Mouse (Mus musculus) kidney, embryonic 14.5 days (tissue): ENCODE measurements around the gene Fcna. TPM values are rescaled to one million over a fixed set of nuclear protein-coding genes. Genes with fewer than 3 reads are reported as not detected.

Experiments
- ATAC-seq: fragments of 200-750 bp; cut with Nextera tagmentation; 2 replicates; pipeline ENCODE4 v1.8.0; 2017; ENCODE audit warnings: moderate number of reproducible peaks, mild to moderate bottlenecking, moderate TSS enrichment, moderate library complexity; ENCODE audit not compliant: low FRiP score, low TSS enrichment
- H3K27ac ChIP-seq: fragments of 300-500 bp; sonication (generic); 2 replicates; pipeline ENCODE4 v1.5.1; 2014; ENCODE audit warnings: low read depth, mild to moderate bottlenecking, low read length, moderate library complexity, mixed read lengths
- H3K27me3 ChIP-seq: fragments of 300-500 bp; sonication (generic); 2 replicates; pipeline ENCODE4 v1.6.1; 2014; ENCODE audit warnings: mild to moderate bottlenecking, low read length; ENCODE audit not compliant: control insufficient read depth, insufficient read depth
- H3K36me3 ChIP-seq: fragments of 300-500 bp; sonication (generic); 2 replicates; pipeline ENCODE4 v1.6.1; 2014; ENCODE audit warnings: low read length, mixed read lengths; ENCODE audit not compliant: control insufficient read depth, insufficient read depth
- H3K4me1 ChIP-seq: fragments of 300-500 bp; sonication (generic); 2 replicates; pipeline ENCODE4 v1.6.1; 2014; ENCODE audit warnings: low read length, mixed read lengths; ENCODE audit not compliant: control insufficient read depth, insufficient read depth
- H3K4me2 ChIP-seq: fragments of 300-500 bp; sonication (generic); replicated peaks from 2 replicates; pipeline ENCODE4 v1.6.1; 2014; ENCODE audit warnings: low read depth, mild to moderate bottlenecking, low read length
- H3K4me3 ChIP-seq: fragments of 300-500 bp; sonication (generic); 2 replicates; pipeline ENCODE4 v1.5.1; 2014; ENCODE audit warnings: mild to moderate bottlenecking, low read length
- H3K9ac ChIP-seq: fragments of 300-500 bp; sonication (generic); 2 replicates; pipeline ENCODE4 v1.6.1; 2014; ENCODE audit warnings: low read depth, mild to moderate bottlenecking, low read length, moderate library complexity
- H3K9me3 ChIP-seq: fragments of 300-500 bp; sonication (generic); 2 replicates; pipeline ENCODE4 v1.6.1; 2016; ENCODE audit warnings: low read length; ENCODE audit not compliant: control insufficient read depth
- WGBS: fragments of 180-500 bp; shearing (Covaris S2); extraction: QIAGEN DNeasy Blood & Tissue Kit; methylation state at CpG from one replicate; pipeline ENCODE4 v1.1.7; 2014; 5-methylcytosine and 5-hydroxymethylcytosine counted together
- polyA plus RNA-seq: library from polyadenylated mRNA; unstranded; fragments of >200 nt; fragmentation: Nextera tagmentation; extraction: Ambion mirVana; gene quantifications from 2 replicates; pipeline ENCODE4 v1.2.1, GENCODE M21; 2014

Fcna gene
- polyA plus RNA-seq, 1 experiment from 2014 or later = 1.9 TPM

- ATAC-seq = no peak
Observed at GRCm38 (mm10) chr2:25620852-25621228, 7.0 kb downstream of the Fcna start.

GRCm38 (mm10) chr2:25620386-25620785 is 7.4 kb downstream of the Fcna start:
- H3K27ac ChIP-seq = no peak overlapping the region
- no peak overlapping the region for H3K4me3 ChIP-seq
- peaks cover 22% of the 10 kb centered on the region for H3K27me3 ChIP-seq
- WGBS = 71% methylated on average over 6 of the region's 6 CpGs
- H3K36me3 ChIP-seq = no peaks in the 10 kb centered on the region
- no peak for ATAC-seq
- H3K9ac ChIP-seq = no peak overlapping the region
- peaks cover 12% of the 10 kb centered on the region for H3K4me1 ChIP-seq
- no peaks in the 10 kb centered on the region for H3K9me3 ChIP-seq
- no peak overlapping the region for H3K4me2 ChIP-seq

More at GRCm38 (mm10) chr2:25620852-25621228, 7.0 kb downstream of the Fcna start:
- H3K27me3 ChIP-seq = peaks cover 18% of the 10 kb centered on the region
- H3K27ac ChIP-seq = no peak overlapping the region
- H3K36me3 ChIP-seq = no peaks in the 10 kb centered on the region
- WGBS = 84% methylated on average over 4 of the region's 4 CpGs
- peak overlapping the region; percentile 84 for H3K4me2 ChIP-seq
- no peak overlapping the region for H3K4me3 ChIP-seq
- peaks cover 12% of the 10 kb centered on the region for H3K4me1 ChIP-seq
- no peaks in the 10 kb centered on the region for H3K9me3 ChIP-seq
- peak overlapping the region; percentile 12; the same call in 1 of the 2 replicates for H3K9ac ChIP-seq

GRCm38 (mm10) chr2:25617578-25617977 is 10.3 kb downstream of the Fcna start, which contains the start of gene Ccdc183:
Ccdc183 (minus strand) TSS chr2:25617678.
- no peak within 1 kb of the TSS for H3K27ac ChIP-seq
- H3K36me3 ChIP-seq = no peaks in the 10 kb centered on the region
- WGBS = 87% methylated on average over 3 of the region's 3 CpGs
- H3K4me1 ChIP-seq = peaks cover 12% of the 10 kb centered on the region
- no peak within 1 kb of the TSS for H3K4me3 ChIP-seq
- H3K9ac ChIP-seq = no peak within 1 kb of the TSS
- ATAC-seq = no peak
- peaks cover 28% of the 10 kb centered on the region for H3K27me3 ChIP-seq
- 0 out of 2 replicates have a peak within 1 kb of the TSS, but pooled peaks have one; percentile 41 for H3K4me2 ChIP-seq
- no peaks in the 10 kb centered on the region for H3K9me3 ChIP-seq

GRCm38 (mm10) chr2:25616398-25616797 is 11.4 kb downstream of the Fcna start:
- 18% methylated on average over 22 of the region's 22 CpGs for WGBS
- H3K4me3 ChIP-seq = peak overlapping the region; percentile 8
- peaks cover 12% of the 10 kb centered on the region for H3K4me1 ChIP-seq
- no peak overlapping the region; the same call in 1 of the 2 replicates for H3K9ac ChIP-seq
- peaks cover 28% of the 10 kb centered on the region for H3K27me3 ChIP-seq
- H3K27ac ChIP-seq = no peak overlapping the region
- no peaks in the 10 kb centered on the region for H3K9me3 ChIP-seq
- peak overlapping the region; percentile 41 for H3K4me2 ChIP-seq
- no peaks in the 10 kb centered on the region for H3K36me3 ChIP-seq
- peak; percentile 44; the same call in 1 of the 2 replicates for ATAC-seq

- Histone ChIP-seq H3K4me1 (peaks cover 13% of the 10 kb centered on the region), H3K4me2 (peak overlapping the region; percentile 74), H3K9me3 (no peaks in the 10 kb centered on the region), H3K36me3 (no peaks in the 10 kb centered on the region; the same call in 1 of the 2 replicates), H3K9ac (peak overlapping the region; percentile 99; the same call in 1 of the 2 replicates), H3K27me3 (no peaks in the 10 kb centered on the region), H3K27ac (no peak overlapping the region; the same call in 1 of the 2 replicates), H3K4me3 (peak overlapping the region; percentile 88)
- whole genome bisulfite sequencing = 72% methylated on average over 10 of the region's 10 CpGs
- ATAC-seq = peak; percentile 21
Observed at GRCm38 (mm10) chr2:25608671-25609070, 19.2 kb downstream of the Fcna start.

GRCm38 (mm10) chr2:25607761-25608622 is 19.8 kb downstream of the Fcna start, which contains the start of gene Rabl6:
Rabl6 (minus strand) TSS chr2:25608521.
- ATAC-seq = peak; percentile 91
- peak within 1 kb of the TSS; percentile 74 for H3K4me2 ChIP-seq
- H3K4me1 ChIP-seq = peaks cover 13% of the 10 kb centered on the region
- peak within 1 kb of the TSS; percentile 88 for H3K4me3 ChIP-seq
- peak within 1 kb of the TSS; percentile 95 for H3K27ac ChIP-seq
- WGBS = under 1% methylated on average over 72 of the region's 80 CpGs
- H3K9ac ChIP-seq = peak within 1 kb of the TSS; percentile 99
- H3K27me3 ChIP-seq = no peaks in the 10 kb centered on the region
- H3K9me3 ChIP-seq = no peaks in the 10 kb centered on the region
- H3K36me3 ChIP-seq = peaks cover 2% of the 10 kb centered on the region; the same call in 1 of the 2 replicates

GRCm38 (mm10) chr2:25602526-25602925 is 25.3 kb downstream of the Fcna start:
- Histone ChIP-seq H3K36me3 (peaks cover 56% of the 10 kb centered on the region), H3K4me2 (no peak overlapping the region), H3K27ac (no peak overlapping the region), H3K9ac (no peak overlapping the region), H3K9me3 (no peaks in the 10 kb centered on the region), H3K27me3 (no peaks in the 10 kb centered on the region), H3K4me1 (peaks cover 13% of the 10 kb centered on the region), H3K4me3 (no peak overlapping the region)
- ATAC-seq = no peak
- WGBS = 91% methylated on average over 5 of the region's 5 CpGs

- H3K27ac ChIP-seq = no peak overlapping the region
- ATAC-seq = no peak
- peaks cover 80% of the 10 kb centered on the region for H3K36me3 ChIP-seq
- H3K4me3 ChIP-seq = no peak overlapping the region
- no peak overlapping the region for H3K9ac ChIP-seq
- no peaks in the 10 kb centered on the region for H3K9me3 ChIP-seq
- no peak overlapping the region for H3K4me2 ChIP-seq
- 86% methylated on average over 2 of the region's 2 CpGs for WGBS
- no peaks in the 10 kb centered on the region for H3K27me3 ChIP-seq
- H3K4me1 ChIP-seq = no peaks in the 10 kb centered on the region
Observed at GRCm38 (mm10) chr2:25600037-25600436, 27.8 kb downstream of the Fcna start.

GRCm38 (mm10) chr2:25598749-25599148 is 29.1 kb downstream of the Fcna start:
- no peak for ATAC-seq

More at GRCm38 (mm10) chr2:25598749-25599148, 29.1 kb downstream of the Fcna start:
- Histone ChIP-seq H3K36me3 (peaks cover 88% of the 10 kb centered on the region), H3K4me1 (no peaks in the 10 kb centered on the region), H3K9me3 (no peaks in the 10 kb centered on the region), H3K27ac (no peak overlapping the region), H3K9ac (no peak overlapping the region), H3K4me3 (no peak overlapping the region), H3K4me2 (no peak overlapping the region), H3K27me3 (no peaks in the 10 kb centered on the region)
- 96% methylated on average over 1 of the region's 1 CpGs for WGBS
